Mouse (Mus musculus) testis, adult 2 months (tissue): ENCODE results near the gene Prkar2b.

Experiments
- CTCF ChIP-seq: fragments of 200-500 bp; IDR thresholded peaks from 2 replicates; pipeline ENCODE4 v1.5.1; 2012; ENCODE audit warnings: low read depth, mild to moderate bottlenecking, inconsistent platforms, low read length, moderate library complexity; ENCODE audit not compliant: control insufficient read depth, insufficient read depth, insufficient replicate concordance
- POLR2A ChIP-seq: fragments of 200-500 bp; IDR thresholded peaks from 2 replicates; pipeline ENCODE4 v1.6.1; 2012; ENCODE audit warnings: low read depth, mild to moderate bottlenecking, inconsistent platforms, low read length, moderate library complexity; ENCODE audit not compliant: control insufficient read depth

DNA sequence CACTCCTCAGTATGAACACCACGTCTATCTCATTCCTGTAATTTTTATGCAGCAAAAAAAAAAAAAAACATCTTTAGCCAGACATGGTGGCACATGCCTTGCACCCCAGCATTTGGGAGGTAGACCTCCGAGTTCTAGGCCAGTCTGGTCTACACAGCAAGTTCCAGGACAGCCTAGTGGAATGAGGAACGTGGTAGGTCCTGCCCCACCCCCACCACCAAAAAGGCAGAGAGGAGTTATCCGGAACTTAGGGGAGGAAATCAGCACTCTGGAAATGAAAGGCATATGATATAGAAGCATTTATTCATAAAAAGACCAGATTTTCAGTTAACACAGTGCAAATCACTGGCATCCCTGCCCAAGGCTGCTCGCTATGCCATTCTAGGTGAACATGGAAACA lies 52.4 kb downstream of the Prkar2b start:
- TF ChIP-seq CTCF, result no peak
- TF ChIP-seq POLR2A, result no peak
